In the genomic region with DNA sequence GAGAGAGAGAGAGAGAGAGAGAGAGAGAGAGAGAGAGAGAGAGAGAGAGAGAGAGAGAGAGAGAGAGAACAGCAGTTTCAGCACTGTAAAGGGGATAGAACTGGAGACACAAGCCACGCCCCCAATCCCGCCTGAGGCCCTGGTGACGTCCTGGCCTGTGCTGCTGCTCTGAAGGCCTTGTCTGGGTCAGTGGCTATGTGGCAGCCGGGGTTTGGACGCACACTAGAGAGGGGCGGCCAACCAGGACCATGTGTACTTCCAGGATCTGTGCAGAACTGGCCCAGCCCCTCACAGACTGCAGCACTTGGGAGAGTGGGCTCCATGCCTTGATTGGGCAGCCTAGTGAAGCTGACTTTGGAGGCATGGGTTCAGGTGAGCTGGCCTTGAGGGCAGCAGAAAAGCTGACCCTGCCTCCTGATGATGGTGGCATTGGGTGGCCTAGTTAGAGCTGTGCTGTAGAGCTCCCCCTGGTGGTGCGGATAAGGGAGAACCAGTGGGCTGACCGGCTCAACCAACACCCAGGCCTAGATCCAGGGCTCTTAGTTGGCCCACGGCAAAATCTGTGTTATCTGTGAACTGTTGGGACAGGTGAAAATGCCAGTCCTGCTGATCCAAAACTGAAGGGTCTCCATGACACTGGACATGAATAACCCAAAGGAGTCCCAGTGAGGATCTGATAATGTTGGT, we compare ENCODE assay signal across 8 mouse cellular contexts.
A peak's percentile ranks its signal among the peaks of the same experiment; 100 is the strongest.
DNase-seq lines count a peak whose midpoint lies in the region; ATAC-seq lines count a peak whose summit lies in the region.

No protein-coding gene starts in this region.

- no peak overlapping the region for H3K27ac ChIP-seq in midbrain, embryonic 10.5 days (replicated peaks)
- H3K27ac ChIP-seq in midbrain, embryonic 15.5 days: no peak overlapping the region
- no peak overlapping the region for H3K27ac ChIP-seq in liver, embryonic 15.5 days (replicated peaks)

- no peak overlapping the region for H3K4me2 ChIP-seq in midbrain, embryonic 15.5 days
- no peak overlapping the region for H3K4me2 ChIP-seq in liver, embryonic 15.5 days

- no peaks in the 10 kb centered on the region for H3K27me3 ChIP-seq in midbrain, embryonic 10.5 days (ENCODE audit: low read depth, poor library complexity, severe bottlenecking)
- no peaks in the 10 kb centered on the region for H3K27me3 ChIP-seq in midbrain, embryonic 15.5 days (replicated peaks)
- no peaks in the 10 kb centered on the region for H3K27me3 ChIP-seq in liver, embryonic 15.5 days

- WGBS in midbrain, embryonic 10.5 days: 53% methylated on average over 9 of the region's 9 CpGs
- WGBS in midbrain, embryonic 15.5 days: 62% methylated on average over 9 of the region's 9 CpGs
- 41% methylated on average over 9 of the region's 9 CpGs for WGBS in liver, embryonic 15.5 days (ENCODE audit: insufficient replicate concordance)

- H3K4me1 ChIP-seq in midbrain, embryonic 10.5 days: no peaks in the 10 kb centered on the region
- H3K4me1 ChIP-seq in midbrain, embryonic 15.5 days: no peaks in the 10 kb centered on the region
- 0 out of 2 replicates have a peak, but pooled peaks cover 3% of the 10 kb centered on the region for H3K4me1 ChIP-seq in liver, embryonic 15.5 days (replicated peaks)

- ATAC-seq in midbrain, embryonic 15.5 days (replicated peaks): no peak
- peak; percentile 46; the same call in 1 of the 2 replicates for ATAC-seq in liver, embryonic 15.5 days (ENCODE audit: insufficient read depth)
- ATAC-seq in neutrophil, adult 5-6 weeks (ENCODE audit: extremely low read depth, insufficient number of reproducible peaks, low FRiP score, poor library complexity, severe bottlenecking): peak; percentile 59

- no peaks in the 10 kb centered on the region for H3K36me3 ChIP-seq in midbrain, embryonic 10.5 days
- H3K36me3 ChIP-seq in midbrain, embryonic 15.5 days (replicated peaks): no peaks in the 10 kb centered on the region
- H3K36me3 ChIP-seq in liver, embryonic 15.5 days (replicated peaks): no peaks in the 10 kb centered on the region

- peak; percentile 29 for DNase-seq in midbrain, embryonic 10.5 days (ENCODE audit: low spot score)
- DNase-seq in NIH3T3 (ENCODE audit: low read depth): peak; percentile 40
- DNase-seq in embryo, embryonic 10.5 days (ENCODE audit: low spot score): peak; percentile 57
- peak; percentile 65 for DNase-seq in induced T-regulatory cell, adult 2 months (ENCODE audit: low read depth)
- DNase-seq in layer of hippocampus, adult 9-11 months: no peak

- no peaks in the 10 kb centered on the region for H3K9me3 ChIP-seq in midbrain, embryonic 10.5 days (replicated peaks)
- H3K9me3 ChIP-seq in midbrain, embryonic 15.5 days: no peaks in the 10 kb centered on the region
- H3K9me3 ChIP-seq in liver, embryonic 15.5 days (replicated peaks): no peaks in the 10 kb centered on the region

- H3K9ac ChIP-seq in midbrain, embryonic 15.5 days: no peak overlapping the region
- no peak overlapping the region for H3K9ac ChIP-seq in liver, embryonic 15.5 days

- H3K4me3 ChIP-seq in midbrain, embryonic 10.5 days: no peak overlapping the region
- no peak overlapping the region for H3K4me3 ChIP-seq in midbrain, embryonic 15.5 days
- H3K4me3 ChIP-seq in liver, embryonic 15.5 days (replicated peaks): no peak overlapping the region
